Mouse (Mus musculus) myocyte (in vitro differentiated cells): ENCODE measurements at regions not wholly inside any gene's neighbourhood (a gene's known extent, or its start where the extent isn't known, plus 50 kb on each side); places are given as distances from the start of the nearest gene placed in this dataset.

Experiments used
- H3K27me3 ChIP-seq: one replicate; pipeline ENCODE4 v1.6.1; 2011; ENCODE audit not compliant: control insufficient read depth, insufficient read depth, insufficient read length
- H3K36me3 ChIP-seq: one replicate; pipeline ENCODE4 v1.6.1; 2011; ENCODE audit not compliant: control insufficient read depth, insufficient read depth
- H3K4me2 ChIP-seq: one replicate; pipeline ENCODE4 v1.6.1; 2011; ENCODE audit warnings: low read depth, control low read depth
- H3K4me3 ChIP-seq: one replicate; pipeline ENCODE4 v1.5.1; 2011; ENCODE audit warnings: mild to moderate bottlenecking, control low read depth, moderate library complexity
- H3K79me2 ChIP-seq: one replicate; pipeline ENCODE4 v1.6.1; 2011; ENCODE audit not compliant: control insufficient read depth, insufficient read depth
- H3ac ChIP-seq: one replicate; pipeline ENCODE4 v1.6.1; 2011; ENCODE audit not compliant: control insufficient read depth, insufficient read length
- CEBPB ChIP-seq: IDR thresholded peaks from 2 replicates; pipeline ENCODE4 v1.6.1; 2011; ENCODE audit warnings: mild to moderate bottlenecking, moderate library complexity; ENCODE audit not compliant: poor library complexity, insufficient read depth, severe bottlenecking
- E2F4 ChIP-seq: IDR thresholded peaks from one replicate; pipeline ENCODE4 v1.6.1; 2011; ENCODE audit warnings: mild to moderate bottlenecking, control low read depth, moderate library complexity; ENCODE audit not compliant: insufficient read depth
- MAX ChIP-seq: IDR thresholded peaks from one replicate; pipeline ENCODE4 v1.6.1; 2011; ENCODE audit warnings: low read depth, mild to moderate bottlenecking, control low read depth
- MYOD1 ChIP-seq, 3 experiments: IDR thresholded peaks; one replicate each; pipeline ENCODE4 v1.6.1; 2011; ENCODE audit warnings: control low read depth in 2 of 3, low read depth in 2 of 3, mild to moderate bottlenecking in 2 of 3, moderate library complexity in 1 of 3; ENCODE audit not compliant: insufficient read length in 2 of 3, control insufficient read depth in 1 of 3
- MYOG ChIP-seq, 3 experiments: IDR thresholded peaks; one replicate each; pipeline ENCODE4 v1.6.1; 2011; ENCODE audit warnings: control low read depth in 2 of 3, low read depth in 2 of 3, mild to moderate bottlenecking in 2 of 3; ENCODE audit not compliant: insufficient read length in 2 of 3, control insufficient read depth in 1 of 3, insufficient read depth in 1 of 3
- POLR2A ChIP-seq: IDR thresholded peaks from one replicate; pipeline ENCODE4 v1.6.1; 2011; ENCODE audit warnings: low read depth, mild to moderate bottlenecking, control low read depth, moderate library complexity; ENCODE audit not compliant: insufficient read length
- POLR2AphosphoS2 ChIP-seq: IDR thresholded peaks from one replicate; pipeline ENCODE4 v1.6.1; 2011; ENCODE audit warnings: low read depth, control low read depth; ENCODE audit not compliant: insufficient read length
- REST ChIP-seq: IDR thresholded peaks from one replicate; pipeline ENCODE4 v1.6.1; 2011; ENCODE audit warnings: mild to moderate bottlenecking, control low read depth, moderate library complexity; ENCODE audit not compliant: insufficient read depth, insufficient read length
- SRF ChIP-seq: IDR thresholded peaks from one replicate; pipeline ENCODE4 v1.6.1; 2011; ENCODE audit warnings: low read depth; ENCODE audit not compliant: control insufficient read depth, insufficient read length
- TCF12 ChIP-seq: IDR thresholded peaks from one replicate; pipeline ENCODE4 v1.6.1; 2011; ENCODE audit warnings: mild to moderate bottlenecking, control low read depth; ENCODE audit not compliant: poor library complexity, insufficient read depth, severe bottlenecking
- TCF3 ChIP-seq: IDR thresholded peaks from one replicate; pipeline ENCODE4 v1.6.1; 2011; ENCODE audit warnings: low read depth, control low read depth; ENCODE audit not compliant: insufficient read length
- USF1 ChIP-seq: IDR thresholded peaks from one replicate; pipeline ENCODE4 v1.6.1; 2011; ENCODE audit warnings: low read depth, mild to moderate bottlenecking, control low read depth, moderate library complexity

DNA sequence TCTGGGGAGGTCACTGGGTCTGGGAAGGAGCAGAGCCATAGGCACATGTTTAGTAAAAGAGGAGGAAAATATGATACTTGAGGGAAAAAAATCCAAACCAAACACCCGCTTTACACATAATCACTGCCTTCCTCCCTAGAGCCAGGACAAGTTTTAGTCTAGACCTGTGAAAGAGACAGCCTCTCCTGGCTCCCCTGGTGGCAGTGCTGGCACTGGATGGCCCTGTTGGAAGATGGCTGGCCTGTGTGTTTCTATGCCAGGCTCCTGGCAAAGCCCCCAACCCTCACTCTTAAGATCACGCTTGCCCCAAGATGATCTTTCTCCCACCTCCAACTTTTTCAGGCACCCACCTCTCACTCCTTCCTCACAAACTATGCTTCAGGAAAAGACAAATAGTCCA, 112.6 kb upstream of the Zfp703 start:
- Histone ChIP-seq H3K36me3 (no peaks in the 10 kb centered on the region), H3K79me2 (no peaks in the 10 kb centered on the region), H3K27me3 (no peaks in the 10 kb centered on the region), H3K4me2 (no peak overlapping the region), H3ac (no peak overlapping the region), H3K4me3 (no peak overlapping the region)
- TF ChIP-seq POLR2A (no peak), REST (no peak), E2F4 (no peak), SRF (no peak), TCF12 (no peak), TCF3 (no peak), USF1 (no peak), MYOG (IDR thresholded peaks at IDR 0.05; ENCODE audit: control insufficient read depth in 1 of 3, insufficient read depth in 1 of 3, insufficient read length in 2 of 3, low read depth in 2 of 3) (no peak), MAX (no peak), MYOD1 (IDR thresholded peaks at IDR 0.05; ENCODE audit: control insufficient read depth in 1 of 3, insufficient read length in 2 of 3, low read depth in 2 of 3) (no peak), POLR2AphosphoS2 (no peak), CEBPB (no peak)

- Histone ChIP-seq H3K4me3 (no peak overlapping the region), H3ac (no peak overlapping the region), H3K36me3 (no peaks in the 10 kb centered on the region), H3K79me2 (no peaks in the 10 kb centered on the region), H3K27me3 (no peaks in the 10 kb centered on the region), H3K4me2 (no peak overlapping the region)
- TF ChIP-seq REST = no peak
- no peak for TF ChIP-seq TCF12
- no peak for TF ChIP-seq CEBPB
- no peak for TF ChIP-seq E2F4
- TF ChIP-seq POLR2A = no peak
- no peak for TF ChIP-seq USF1
- TF ChIP-seq SRF = no peak
These were observed 112.2 kb upstream of the Zfp703 start for GRCm38 (mm10) chr8:26864971-26865370.

- Histone ChIP-seq H3K4me3 (no peak overlapping the region), H3K36me3 (no peaks in the 10 kb centered on the region), H3K4me2 (no peak overlapping the region), H3K79me2 (no peaks in the 10 kb centered on the region), H3ac (no peak overlapping the region), H3K27me3 (no peaks in the 10 kb centered on the region)
- TF ChIP-seq REST (no peak), MYOD1 (IDR thresholded peaks at IDR 0.05; ENCODE audit: control insufficient read depth in 1 of 3, insufficient read length in 2 of 3, low read depth in 2 of 3) (no peak), USF1 (no peak), TCF12 (no peak), TCF3 (no peak), POLR2AphosphoS2 (no peak), MYOG (IDR thresholded peaks at IDR 0.05; ENCODE audit: control insufficient read depth in 1 of 3, insufficient read depth in 1 of 3, insufficient read length in 2 of 3, low read depth in 2 of 3) (no peak)
These were observed 108.8 kb upstream of the Zfp703 start for GRCm38 (mm10) chr8:26868101-26868848.

- Histone ChIP-seq H3K4me2 (no peak overlapping the region), H3K36me3 (no peaks in the 10 kb centered on the region), H3ac (no peak overlapping the region), H3K4me3 (no peak overlapping the region), H3K79me2 (no peaks in the 10 kb centered on the region), H3K27me3 (no peaks in the 10 kb centered on the region)
- no peak for TF ChIP-seq USF1
- TF ChIP-seq TCF12 = no peak
- no peak for TF ChIP-seq REST
- TF ChIP-seq MYOD1 (IDR thresholded peaks at IDR 0.05; ENCODE audit: control insufficient read depth in 1 of 3, insufficient read length in 2 of 3, low read depth in 2 of 3) = no peak
- no peak for TF ChIP-seq CEBPB
These were observed 108.3 kb upstream of the Zfp703 start for GRCm38 (mm10) chr8:26868849-26869110.

GRCm38 (mm10) chr8:26871838-26872237, 105.3 kb upstream of the Zfp703 start:
- H3K4me3 ChIP-seq = no peak overlapping the region
- no peaks in the 10 kb centered on the region for H3K27me3 ChIP-seq
- no peaks in the 10 kb centered on the region for H3K79me2 ChIP-seq
- H3ac ChIP-seq = no peak overlapping the region
- H3K4me2 ChIP-seq = peak overlapping the region; percentile 56
- TF ChIP-seq POLR2A = no peak
- TF ChIP-seq MYOG (IDR thresholded peaks at IDR 0.05; ENCODE audit: control insufficient read depth in 1 of 3, insufficient read depth in 1 of 3, insufficient read length in 2 of 3, low read depth in 2 of 3) = no peak
- no peak for TF ChIP-seq MAX
- TF ChIP-seq TCF12 = no peak
- TF ChIP-seq CEBPB = no peak
- no peak for TF ChIP-seq SRF
- TF ChIP-seq TCF3 = no peak
- TF ChIP-seq USF1 = no peak
- TF ChIP-seq MYOD1 (IDR thresholded peaks at IDR 0.05; ENCODE audit: control insufficient read depth in 1 of 3, insufficient read length in 2 of 3, low read depth in 2 of 3) = no peak
- no peak for TF ChIP-seq REST
- TF ChIP-seq POLR2AphosphoS2 = no peak
- no peak for TF ChIP-seq E2F4
- no peaks in the 10 kb centered on the region for H3K36me3 ChIP-seq
